Mouse (Mus musculus) brown adipose tissue, adult 24 weeks (tissue): ENCODE data around the gene Pdgfb. TPM values are rescaled to one million over a fixed set of nuclear protein-coding genes. Genes with fewer than 3 reads are reported as not detected.

Source experiments
- H3K27ac ChIP-seq: fragments of 200-500 bp; replicated peaks from 2 replicates; pipeline ENCODE4 v1.5.1; 2012; ENCODE audit warnings: low read depth, mild to moderate bottlenecking, low read length
- H3K4me1 ChIP-seq: fragments of 200-500 bp; 2 replicates; pipeline ENCODE4 v1.6.1; 2012; ENCODE audit warnings: low read length, mixed read lengths; ENCODE audit not compliant: control insufficient read depth, insufficient read depth, insufficient read length
- H3K4me3 ChIP-seq: fragments of 200-500 bp; 2 replicates; pipeline ENCODE4 v1.5.1; 2012; ENCODE audit warnings: low read depth, mild to moderate bottlenecking, low read length, moderate library complexity; ENCODE audit not compliant: insufficient read depth
- polyA plus RNA-seq: library from polyadenylated mRNA; stranded (reverse); fragments of >200 nt; gene quantifications from 2 replicates; pipeline ENCODE4 v1.2.4, GENCODE M21; 2012; ENCODE audit not compliant: missing spikeins, insufficient read depth, insufficient read length

Gene Pdgfb
- polyA plus RNA-seq, 1 experiment: 9.8 TPM

DNA sequence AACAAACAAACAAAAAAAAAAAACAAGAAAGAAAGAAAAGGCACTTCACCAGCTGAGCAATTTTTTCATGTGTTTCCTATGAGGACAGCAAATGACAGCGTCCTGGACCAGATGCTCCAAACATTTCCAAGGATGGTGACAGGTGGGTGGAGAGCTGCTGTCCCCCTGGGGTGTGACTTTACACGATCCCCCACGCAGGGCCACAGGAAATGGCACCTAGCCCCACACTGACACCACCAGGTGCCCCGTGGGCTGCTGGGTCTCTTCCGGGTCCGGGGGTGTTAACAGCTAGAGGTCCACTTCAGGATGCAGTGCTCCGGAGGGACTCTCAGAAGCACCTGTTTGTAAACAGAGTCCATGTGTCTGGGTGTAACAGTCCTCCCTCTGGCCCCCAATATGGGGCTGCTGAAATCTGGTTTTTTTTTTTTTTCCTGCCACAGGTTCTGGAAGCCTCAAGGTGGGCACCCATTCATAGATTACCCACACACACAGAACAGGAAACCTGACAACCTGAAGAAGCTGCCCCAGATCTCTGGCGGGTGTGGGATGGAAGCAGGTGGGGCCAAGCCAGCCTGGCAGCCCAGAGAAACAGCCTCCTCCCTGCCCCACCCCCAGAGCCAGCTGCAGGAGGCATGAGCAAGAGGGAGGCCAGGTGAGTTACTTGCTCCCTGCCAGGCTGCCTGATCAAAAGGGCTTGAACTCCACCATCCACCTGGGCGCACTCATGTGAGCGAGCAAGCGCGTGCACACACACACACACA is 5.2 kb downstream of the Pdgfb start:
- Histone ChIP-seq H3K4me3 (peak overlapping the region; percentile 92), H3K27ac (0 out of 2 replicates have a peak overlapping the region, but pooled peaks have one; percentile 7), H3K4me1 (peaks cover 8% of the 10 kb centered on the region; the same call in 1 of the 2 replicates)

DNA sequence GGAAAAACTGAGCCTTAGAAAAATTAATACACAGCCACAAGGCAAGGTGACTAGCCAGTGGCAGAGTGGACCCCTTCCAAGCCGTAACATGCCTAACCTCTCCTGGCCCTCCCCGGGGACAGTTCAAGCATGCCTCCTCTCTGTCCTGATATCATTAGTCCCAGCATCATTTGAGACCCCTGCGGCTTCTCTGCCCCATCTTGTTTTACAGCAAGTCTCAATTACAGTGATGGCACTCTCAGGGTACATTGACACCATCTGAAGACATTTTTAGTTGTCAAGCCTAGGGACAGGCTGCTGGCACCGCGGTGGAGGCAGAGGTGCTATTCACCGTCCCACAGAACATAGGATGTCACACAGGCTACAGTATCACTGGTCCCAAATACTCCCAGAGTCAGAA is 6.3 kb downstream of the Pdgfb start:
- Histone ChIP-seq H3K4me3 (peak overlapping the region; percentile 92), H3K4me1 (peaks cover 14% of the 10 kb centered on the region), H3K27ac (peak overlapping the region; percentile 89)

DNA sequence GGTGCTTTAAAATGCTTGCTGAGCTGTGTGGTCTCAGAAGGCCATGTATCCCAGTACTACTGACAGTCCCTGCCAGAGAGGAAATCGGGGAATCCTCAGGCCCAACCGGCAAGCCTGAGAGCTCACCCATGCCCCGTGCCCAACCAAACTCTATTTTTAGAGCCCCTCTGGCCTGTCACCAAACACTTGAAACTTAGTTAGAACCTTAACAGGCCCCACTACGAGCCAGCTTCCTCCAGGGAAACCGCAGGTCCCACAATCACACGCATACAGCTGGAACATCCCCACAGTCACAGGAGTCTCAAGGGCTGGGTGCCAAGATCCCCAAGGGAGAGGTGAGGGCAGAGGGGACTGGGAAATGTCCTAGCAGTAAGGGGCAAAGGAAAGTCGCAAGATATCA is 8.6 kb downstream of the Pdgfb start:
- Histone ChIP-seq H3K27ac (peak overlapping the region; percentile 89), H3K4me3 (peak overlapping the region; percentile 42), H3K4me1 (peaks cover 20% of the 10 kb centered on the region)

DNA sequence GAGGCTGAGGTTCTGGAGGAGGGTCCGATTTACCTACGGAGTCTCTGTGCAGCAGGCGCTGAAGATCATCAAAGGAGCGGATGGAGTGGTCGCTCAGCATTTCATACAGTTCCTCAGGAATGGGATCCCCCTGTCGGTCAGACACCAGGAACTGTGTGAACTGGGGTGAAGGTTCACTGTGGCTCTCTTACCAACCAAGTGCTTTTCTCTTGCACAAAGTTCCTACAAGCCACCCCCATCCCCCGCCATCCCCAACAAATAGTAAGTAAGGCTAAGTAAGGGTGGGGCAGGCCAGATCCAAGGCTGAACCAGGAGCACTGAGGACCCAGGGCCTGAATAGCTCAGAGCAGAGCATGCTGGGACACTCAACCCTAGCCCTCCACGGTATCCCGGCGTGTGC is 9.3 kb downstream of the Pdgfb start:
- Histone ChIP-seq H3K27ac (peak overlapping the region; percentile 89), H3K4me3 (peak overlapping the region; percentile 42), H3K4me1 (peaks cover 20% of the 10 kb centered on the region)

DNA sequence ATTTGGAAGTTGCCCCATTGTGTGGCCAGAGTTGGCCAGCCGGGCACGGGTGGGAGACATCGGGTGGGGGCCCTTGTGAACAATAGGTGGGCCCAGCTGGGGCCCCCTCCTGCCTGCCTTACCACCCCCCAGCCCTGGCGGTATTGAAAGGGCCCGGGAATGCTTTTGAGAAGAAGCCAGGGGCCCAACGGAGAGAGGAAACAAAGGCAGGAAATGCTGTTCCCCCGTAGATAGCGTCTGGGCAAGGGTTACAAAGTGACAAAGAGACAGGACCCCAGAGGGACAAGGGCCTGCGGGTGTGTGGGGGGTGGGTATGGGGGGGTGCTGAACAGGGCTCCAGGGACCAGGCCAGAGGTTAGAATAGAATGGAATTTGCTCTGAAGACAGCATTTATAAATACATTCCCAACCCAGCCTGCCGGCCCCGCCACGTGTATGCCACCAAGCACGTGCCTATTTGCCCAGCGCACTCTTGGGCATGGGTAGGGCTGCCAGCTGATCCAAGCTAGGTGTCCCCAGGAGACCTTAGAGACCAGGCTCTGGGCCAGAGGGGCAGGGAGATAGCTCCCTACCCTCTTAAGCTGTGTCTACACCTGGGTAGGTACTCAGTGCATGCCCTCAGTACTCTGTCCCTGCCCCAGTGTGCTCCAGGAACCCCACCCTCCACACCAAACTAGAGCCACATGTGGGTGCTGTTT is 10.0 kb downstream of the Pdgfb start:
- peak overlapping the region; percentile 42 for H3K4me3 ChIP-seq
- peak overlapping the region; percentile 97 for H3K27ac ChIP-seq
- peaks cover 24% of the 10 kb centered on the region for H3K4me1 ChIP-seq

DNA sequence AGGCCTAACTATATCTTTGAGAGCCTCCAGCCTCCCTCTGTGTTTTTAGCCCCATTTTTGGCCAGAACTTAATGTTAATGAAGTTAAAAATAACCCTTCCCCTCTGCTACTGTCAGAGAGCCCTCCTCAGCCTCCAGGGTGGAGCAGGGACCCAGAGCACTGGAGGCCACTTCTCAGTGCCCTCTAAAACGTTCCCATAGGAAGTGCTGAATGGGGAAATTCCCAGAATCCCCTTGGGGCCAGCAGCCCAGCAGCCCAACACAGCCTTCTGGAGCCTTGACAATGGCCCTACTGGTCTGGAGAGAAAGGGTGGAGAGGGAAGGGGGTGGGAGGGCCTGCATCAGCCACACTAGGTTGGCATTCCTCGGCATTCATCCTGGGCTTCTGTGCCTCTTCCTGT is 11.2 kb downstream of the Pdgfb start:
- Histone ChIP-seq H3K4me1 (peaks cover 24% of the 10 kb centered on the region), H3K4me3 (no peak overlapping the region), H3K27ac (peak overlapping the region; percentile 97)

DNA sequence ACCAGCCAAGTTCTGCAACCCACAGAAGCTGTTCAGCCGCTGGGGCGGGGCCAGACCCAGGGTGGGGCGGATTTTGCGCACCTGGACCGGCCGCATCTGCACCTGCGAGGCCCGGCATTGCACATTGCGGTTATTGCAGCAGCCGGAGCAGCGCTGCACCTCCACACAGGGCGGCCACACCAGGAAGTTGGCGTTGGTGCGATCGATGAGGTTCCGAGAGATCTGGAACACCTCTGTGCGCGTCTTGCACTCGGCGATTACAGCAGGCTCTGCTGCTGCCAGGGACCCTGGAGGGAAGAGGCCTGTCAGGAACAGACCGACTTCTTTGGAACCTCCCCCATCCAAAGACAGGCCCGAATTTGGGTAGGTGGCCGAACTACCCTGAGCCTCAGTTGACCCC is 13.2 kb downstream of the Pdgfb start:
- Histone ChIP-seq H3K4me3 (no peak overlapping the region), H3K27ac (peak overlapping the region; percentile 60), H3K4me1 (peaks cover 24% of the 10 kb centered on the region)

DNA sequence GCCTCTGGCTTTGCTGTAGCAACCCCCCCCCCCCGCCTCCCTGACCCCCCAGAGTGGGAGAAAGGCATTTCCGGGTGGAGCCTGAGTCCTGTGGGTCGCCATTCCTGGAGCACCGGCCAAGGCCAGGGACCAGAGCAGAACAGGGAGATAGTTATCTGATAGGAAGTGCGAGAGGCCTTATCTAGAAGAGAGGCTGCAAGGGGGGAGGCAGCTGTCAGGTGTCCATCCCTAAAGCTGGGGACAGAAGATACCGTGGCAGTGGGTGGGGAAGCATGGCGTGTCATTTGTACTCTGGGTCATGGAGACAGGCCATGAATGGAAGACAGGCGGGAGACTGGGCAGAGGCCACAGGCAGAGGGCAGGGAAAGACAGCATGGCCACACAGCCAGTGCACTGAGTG is 14.1 kb downstream of the Pdgfb start:
- no peak overlapping the region for H3K4me3 ChIP-seq
- peak overlapping the region; percentile 67 for H3K27ac ChIP-seq

DNA sequence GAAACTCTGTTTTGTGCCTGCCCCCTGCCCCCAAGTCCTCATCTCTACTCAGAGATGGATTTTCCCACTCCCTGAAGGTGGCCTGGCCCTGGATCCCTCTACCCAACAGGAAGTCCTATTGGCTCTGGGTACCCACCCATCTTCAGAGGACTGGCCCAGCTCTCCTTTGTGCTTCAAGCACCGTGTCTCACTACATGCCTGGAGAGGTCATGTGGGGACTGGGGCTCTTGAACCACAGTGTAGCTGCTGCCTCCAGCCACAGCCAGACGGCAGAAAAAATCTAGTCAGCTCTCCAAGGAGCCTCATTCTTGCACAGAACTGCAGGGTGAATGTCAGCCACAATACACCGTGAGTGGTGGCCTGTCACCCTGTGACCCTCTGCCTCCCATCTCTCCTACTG is 16.8 kb downstream of the Pdgfb start:
- H3K27ac ChIP-seq: no peak overlapping the region
- peaks cover 6% of the 10 kb centered on the region for H3K4me1 ChIP-seq

More for the DNA sequence above, 14.1 kb downstream of the Pdgfb start:
- peaks cover 24% of the 10 kb centered on the region for H3K4me1 ChIP-seq

DNA sequence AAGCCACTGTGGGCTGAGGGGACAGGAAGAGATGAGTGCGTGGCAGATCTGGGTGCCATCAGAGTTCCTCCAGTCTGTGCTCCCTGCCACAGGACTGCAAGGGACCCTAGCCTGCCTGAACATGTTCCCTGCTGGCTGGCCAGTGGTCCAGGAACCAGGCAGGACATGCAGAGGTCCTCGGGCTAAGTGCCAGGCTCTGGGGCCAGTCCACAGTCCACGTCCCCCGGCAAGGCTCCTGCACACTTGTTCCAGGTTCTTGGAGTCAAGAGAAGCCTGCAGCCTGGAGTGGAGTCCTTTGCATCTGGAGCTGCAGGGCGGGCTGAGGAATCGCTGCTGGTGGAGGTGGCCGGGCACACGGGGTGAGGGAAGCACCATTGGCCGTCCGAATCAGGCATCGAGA is 18.0 kb downstream of the Pdgfb start:
- no peak overlapping the region for H3K4me3 ChIP-seq
- H3K4me1 ChIP-seq: peaks cover 4% of the 10 kb centered on the region
- H3K27ac ChIP-seq: no peak overlapping the region

More for the DNA sequence above, 16.8 kb downstream of the Pdgfb start:
- H3K4me3 ChIP-seq: no peak overlapping the region

DNA sequence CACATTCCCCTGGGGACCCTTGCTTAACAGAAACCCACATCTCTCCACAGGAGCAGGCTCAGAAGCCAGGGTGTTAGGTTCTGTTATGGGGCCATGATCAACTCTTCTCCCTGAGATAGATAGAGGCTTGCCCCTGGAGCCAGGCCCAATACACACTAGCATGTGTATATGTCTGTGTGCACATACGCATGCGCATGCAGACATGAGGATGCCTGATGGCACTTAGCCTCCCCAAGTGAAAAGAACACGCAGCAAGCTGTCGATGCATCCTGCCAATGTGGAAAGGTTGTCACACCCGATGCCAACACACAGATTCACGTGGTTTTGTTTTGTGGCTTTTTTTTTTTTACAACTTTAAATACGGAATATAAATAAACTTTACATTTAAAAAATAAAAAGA is 19.2 kb downstream of the Pdgfb start:
- Histone ChIP-seq H3K4me3 (no peak overlapping the region), H3K4me1 (peaks cover 4% of the 10 kb centered on the region), H3K27ac (no peak overlapping the region)

DNA sequence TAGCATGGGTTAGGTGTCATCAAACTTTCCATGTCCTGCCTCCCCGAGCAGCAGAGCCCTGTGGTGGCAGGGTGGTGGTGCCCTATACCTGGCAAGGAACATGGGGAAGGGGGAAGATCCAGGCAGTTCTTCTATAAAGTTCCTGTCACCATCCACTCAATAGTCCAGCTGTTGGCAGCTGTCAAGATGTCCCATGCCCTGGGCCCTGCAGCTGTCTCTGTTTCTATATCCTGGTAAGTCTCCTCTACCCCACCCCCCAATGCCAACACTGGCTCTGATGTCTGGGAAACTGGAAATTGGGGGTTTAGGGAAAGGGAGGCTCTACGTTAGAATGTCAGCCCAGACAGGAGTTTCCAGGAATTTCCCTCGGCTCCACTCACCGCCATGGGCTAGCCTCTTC is 20.2 kb downstream of the Pdgfb start:
- Histone ChIP-seq H3K4me3 (no peak overlapping the region), H3K27ac (no peak overlapping the region), H3K4me1 (no peaks in the 10 kb centered on the region)

DNA sequence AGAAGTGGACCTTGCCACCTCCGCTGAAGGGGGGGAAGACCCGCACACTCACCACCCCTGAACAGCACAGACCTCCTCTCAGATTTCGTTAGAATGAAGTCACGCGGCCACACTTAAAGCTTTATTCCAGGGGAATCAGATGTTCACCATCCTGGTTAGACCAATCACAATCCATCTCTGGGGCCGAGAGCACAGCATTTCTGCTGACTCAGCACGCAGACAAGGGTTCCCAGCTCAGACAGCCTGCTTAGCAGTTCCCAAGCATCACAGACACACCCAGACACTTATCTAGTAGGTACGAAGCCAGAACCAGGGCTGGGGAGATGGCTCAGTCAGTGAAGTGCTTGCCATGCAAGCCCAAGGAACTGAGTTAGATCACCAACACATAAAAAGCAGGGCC is 28.6 kb downstream of the Pdgfb start:
- H3K4me1 ChIP-seq: no peaks in the 10 kb centered on the region
- no peak overlapping the region for H3K4me3 ChIP-seq
- no peak overlapping the region for H3K27ac ChIP-seq

DNA sequence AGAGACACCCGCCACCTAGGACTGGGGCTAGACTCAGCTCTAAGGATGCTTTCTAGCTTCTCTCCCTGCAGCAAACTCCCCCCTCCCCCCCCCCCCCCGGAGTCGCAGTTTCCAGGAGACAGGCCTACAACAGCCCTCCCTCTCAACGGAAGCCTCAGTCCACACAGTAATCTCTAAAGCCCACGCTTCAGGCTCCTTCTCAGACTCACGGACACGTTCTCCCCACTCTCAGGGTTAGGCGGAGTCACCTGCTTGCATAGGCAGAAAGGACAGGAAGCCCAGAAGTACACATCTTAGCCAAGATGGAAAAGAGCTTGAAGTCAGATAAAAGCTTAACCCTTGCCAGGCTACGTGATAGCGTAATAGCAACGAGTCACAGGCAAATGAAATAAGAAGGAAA is 29.3 kb downstream of the Pdgfb start:
- Histone ChIP-seq H3K4me3 (no peak overlapping the region), H3K27ac (no peak overlapping the region), H3K4me1 (no peaks in the 10 kb centered on the region)

DNA sequence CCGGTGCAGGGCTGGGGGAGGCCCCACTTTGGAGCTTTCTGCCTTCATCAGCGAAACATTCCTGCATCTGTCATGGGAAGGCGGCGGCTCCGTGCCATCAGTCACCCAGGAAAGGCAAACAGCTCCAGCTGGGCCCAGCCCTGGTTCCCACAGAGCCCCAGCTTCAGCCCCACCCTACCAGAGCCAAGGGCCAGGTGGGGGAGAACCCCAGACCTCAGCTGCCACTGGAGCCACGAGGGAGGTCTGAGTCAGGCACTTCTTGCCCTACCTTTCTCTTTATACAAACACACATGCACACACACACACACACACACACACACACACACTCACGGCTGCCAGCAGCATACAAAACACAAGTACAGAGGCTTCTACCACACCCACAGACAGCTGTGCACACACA is 30.6 kb downstream of the Pdgfb start:
- Histone ChIP-seq H3K4me3 (no peak overlapping the region), H3K4me1 (no peaks in the 10 kb centered on the region), H3K27ac (no peak overlapping the region)

DNA sequence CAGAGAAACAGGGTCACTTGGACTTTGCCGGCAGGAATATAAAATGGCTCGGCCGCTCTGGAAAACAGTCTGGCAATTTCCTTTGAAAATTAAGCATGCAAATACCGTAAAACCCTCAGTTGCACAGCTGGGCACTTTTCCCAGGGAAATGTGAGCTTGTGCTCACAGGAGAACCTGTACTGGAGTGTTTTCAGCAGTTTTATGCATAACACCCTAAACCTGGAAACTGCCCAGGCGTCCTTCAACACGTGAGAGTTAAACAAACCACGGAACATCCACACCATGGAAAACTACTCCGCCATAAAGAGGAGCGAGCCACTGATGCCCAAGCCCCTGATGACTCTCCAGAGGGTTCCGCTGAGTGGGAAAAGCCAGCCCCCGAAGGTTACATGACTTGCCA is 34.1 kb downstream of the Pdgfb start:
- Histone ChIP-seq H3K4me3 (no peak overlapping the region), H3K4me1 (no peaks in the 10 kb centered on the region), H3K27ac (no peak overlapping the region)
